Mouse (Mus musculus) heart, postnatal 25 days (tissue): Measurements from ENCODE around the gene Ppm1b. TPM values are rescaled to one million over a fixed set of nuclear protein-coding genes. Genes with fewer than 3 reads are reported as not detected.

Source experiments
- DNase-seq: peaks from one replicate; pipeline ENCODE4 v3.0.0; 2022; ENCODE audit warnings: low spot score
- intact Hi-C: fragments of 180-260 bp; cut with DNase I; formaldehyde crosslinking; loops from one replicate; pipeline ENCODE4 v1.15.1; 2025
- total RNA-seq, 2 experiments: library from RNA; stranded (reverse); gene quantifications; 2 replicates each; pipeline ENCODE4 v1.2.3; 2021

Gene Ppm1b
- total RNA-seq, 2 experiments from 2014 or later = 116 to 119 TPM

DNA sequence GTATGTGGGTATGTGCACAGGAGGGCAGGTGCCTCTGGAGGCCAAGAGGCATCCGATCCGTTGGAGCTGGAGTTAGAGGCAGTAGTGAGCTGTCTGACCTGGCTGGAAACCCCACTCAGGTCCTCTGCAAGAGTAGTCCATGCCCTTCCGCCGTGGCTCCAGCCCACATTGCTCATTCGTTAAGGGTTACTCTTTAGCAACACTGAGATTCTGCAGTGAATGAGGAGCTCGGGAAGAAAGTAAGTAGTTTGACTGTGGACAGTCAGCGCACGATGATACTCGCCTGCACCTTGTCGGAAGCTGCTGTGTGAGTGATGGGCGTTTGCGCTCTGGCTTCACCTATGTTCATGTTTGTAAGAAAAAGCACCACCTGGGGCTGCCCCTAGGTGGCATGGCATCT, 88.6 kb downstream of the Ppm1b start:
- no peak for DNase-seq
- intact Hi-C loops = no loop called here

DNA sequence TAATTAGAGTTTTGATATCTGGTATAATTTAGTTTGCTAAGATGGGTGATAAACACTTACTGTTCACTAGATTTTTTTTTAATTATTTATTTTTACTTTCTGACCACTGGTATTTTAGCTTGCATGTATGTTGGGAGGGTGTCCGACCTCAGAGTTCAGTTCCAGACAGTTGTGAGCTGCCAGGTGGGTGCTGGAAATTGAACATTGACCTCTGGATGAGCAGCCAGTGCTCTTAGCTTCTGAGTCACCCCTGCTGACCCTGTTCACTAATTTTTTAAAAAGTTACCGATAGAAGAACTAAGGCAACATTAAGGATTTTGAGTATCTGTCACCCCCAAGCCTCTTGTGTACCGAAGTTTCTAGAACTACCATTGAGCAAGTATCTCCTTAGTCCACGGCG, 91.8 kb downstream of the Ppm1b start:
- no peak for DNase-seq
- intact Hi-C loops = no loop called here

DNA sequence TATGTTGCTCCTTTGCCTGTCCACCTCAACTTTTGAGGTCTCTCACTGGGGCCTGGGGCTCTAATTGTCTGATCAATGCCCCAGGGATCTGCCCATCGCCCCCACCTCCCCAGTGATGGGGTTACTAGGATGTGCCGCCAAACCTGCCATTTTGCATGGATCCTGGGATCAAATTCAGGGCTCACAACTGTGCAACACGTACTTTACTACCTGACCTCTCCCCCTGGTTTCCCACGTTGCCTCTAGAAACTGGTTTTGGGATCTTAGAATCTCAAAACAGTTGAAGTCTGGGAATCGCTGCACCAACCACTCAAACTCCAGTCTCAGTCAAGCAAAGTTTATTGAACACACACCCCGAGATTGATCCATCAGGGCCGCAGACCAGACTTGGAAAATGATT, 101.7 kb downstream of the Ppm1b start:
- DNase-seq = no peak
- intact Hi-C loops = no loop called here

DNA sequence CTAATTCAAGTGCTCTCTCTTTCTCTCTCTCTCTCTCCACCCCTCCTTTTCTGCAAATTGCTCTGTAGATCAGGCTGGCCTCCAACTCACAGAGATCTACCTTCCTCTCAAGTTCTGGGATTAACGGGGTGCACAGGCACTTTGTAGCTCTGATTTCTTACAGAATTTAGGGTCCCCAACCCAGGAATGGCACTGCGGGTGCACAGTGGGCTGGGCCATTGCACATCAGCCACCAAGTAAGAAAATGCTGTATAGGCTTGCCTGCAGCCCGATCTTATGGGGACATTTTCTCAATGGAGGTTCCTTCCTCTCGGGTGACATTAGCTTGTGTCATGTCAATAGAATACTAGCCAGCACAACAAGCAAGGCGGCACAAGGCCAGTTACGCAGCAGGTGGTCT, 102.6 kb downstream of the Ppm1b start:
- intact Hi-C loops = no loop called here
- no peak for DNase-seq

DNA sequence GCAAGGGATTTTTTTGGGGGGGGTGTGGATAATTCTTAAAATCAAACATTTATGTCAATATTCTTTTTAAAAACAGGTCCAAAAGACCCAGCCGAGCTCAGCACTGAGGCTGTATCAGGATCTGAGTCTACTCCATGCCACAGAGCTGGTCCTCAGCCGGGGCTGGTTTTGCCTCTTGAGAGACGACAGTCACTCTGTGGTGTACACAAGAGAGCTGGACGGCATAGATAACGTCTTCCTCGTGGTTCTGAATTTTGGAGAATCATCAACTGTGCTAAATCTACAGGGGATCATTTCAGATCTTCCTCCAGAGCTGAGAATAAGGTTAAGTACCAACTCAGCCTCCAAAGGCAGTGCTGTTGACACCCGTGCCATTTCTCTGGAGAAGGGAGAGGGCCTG, 107.0 kb downstream of the Ppm1b start:
- DNase-seq = no peak
- intact Hi-C loops = no loop called here

DNA sequence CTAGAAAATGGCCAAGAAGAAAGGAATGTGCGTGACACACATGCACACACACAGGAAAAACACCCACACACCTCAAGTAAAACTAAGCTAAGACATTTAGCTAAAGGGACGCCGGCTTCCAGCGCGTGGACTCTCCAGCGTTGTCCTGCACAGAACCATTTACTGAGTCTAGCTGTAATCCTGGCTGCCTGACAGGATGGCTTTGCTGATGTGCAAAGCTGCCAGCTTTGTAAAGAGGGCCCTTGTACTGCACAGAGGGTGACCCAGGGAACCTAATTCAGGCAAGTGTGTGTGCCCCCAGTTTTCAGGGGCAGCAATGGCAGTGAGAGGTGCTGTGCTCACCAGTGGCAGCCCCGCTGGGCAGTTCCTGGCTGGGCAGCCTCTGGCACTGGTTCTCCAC, 110.8 kb downstream of the Ppm1b start:
- no peak for DNase-seq
- intact Hi-C loops = no loop called here

DNA sequence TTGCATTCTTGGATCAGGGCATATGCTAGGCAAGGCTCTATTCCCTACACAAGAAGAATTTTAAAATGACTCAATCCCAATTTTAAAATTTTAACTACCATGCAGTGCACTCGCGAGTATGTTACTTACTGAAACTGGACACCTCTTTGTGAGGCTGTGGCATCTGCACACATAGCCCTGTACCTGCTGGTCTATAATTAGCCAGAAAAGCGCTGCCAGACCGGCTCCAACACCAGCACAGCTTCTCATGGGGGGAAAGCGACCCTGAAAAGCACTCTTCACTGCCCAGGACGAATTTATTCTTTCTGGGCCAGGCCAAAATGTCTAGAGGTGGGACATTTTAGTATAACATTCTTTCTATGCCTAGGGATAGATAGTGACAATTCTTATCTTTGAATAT, 114.1 kb downstream of the Ppm1b start:
- no peak for DNase-seq
- intact Hi-C loops = no loop called here

DNA sequence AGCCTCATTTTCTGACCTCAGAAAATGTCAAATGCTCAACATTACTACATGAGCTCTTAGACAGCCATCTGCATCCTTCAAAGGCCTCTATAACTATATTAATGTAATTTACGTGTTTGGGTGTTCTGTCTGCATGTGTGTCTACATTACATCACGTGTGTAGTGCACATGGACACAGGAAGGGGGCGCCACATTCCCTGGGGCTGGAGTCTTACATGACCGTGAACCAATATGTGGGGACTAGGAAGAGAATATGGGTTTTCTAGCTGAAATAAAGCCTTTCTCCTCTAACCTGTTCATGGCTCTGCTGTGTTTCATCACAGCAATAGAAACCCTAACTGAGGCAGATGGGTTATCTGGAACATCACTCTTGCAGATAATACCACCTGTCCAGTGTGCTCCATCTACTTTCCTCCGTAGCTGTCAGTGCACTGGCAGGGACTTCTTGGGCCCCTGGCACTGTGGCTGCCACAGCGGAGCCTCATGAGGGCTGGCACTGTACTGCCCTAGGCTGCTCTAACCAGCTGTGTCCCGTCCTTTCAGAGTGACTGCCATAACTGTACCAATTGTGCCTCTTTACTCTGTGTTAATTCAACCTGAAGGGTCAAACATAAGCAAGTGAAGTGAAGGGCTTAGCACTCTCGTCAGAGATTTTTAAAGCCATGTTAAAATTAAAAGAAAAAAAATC, 114.7 kb downstream of the Ppm1b start:
- intact Hi-C loops = no loop called here
- DNase-seq = no peak

DNA sequence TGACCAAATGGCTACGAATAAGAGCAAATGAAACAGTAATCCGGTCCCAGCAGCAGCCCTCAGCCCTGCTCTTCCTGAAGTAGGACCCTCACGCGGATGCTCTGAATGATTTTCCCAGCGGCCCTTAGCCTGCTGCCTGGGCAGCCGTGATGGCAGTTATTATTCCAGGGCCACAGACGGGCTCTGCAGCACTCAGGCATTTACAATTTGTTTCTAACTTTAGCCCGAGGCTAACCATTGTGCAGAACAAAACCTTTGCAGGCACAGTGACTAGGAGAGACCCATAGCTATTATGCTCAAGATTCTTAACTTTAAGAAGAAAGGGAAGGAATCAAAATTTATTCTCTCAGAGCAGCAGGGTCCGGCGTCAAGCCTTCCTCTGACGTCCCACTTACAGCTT, 115.8 kb downstream of the Ppm1b start:
- intact Hi-C loops = no loop called here
- DNase-seq = no peak

DNA sequence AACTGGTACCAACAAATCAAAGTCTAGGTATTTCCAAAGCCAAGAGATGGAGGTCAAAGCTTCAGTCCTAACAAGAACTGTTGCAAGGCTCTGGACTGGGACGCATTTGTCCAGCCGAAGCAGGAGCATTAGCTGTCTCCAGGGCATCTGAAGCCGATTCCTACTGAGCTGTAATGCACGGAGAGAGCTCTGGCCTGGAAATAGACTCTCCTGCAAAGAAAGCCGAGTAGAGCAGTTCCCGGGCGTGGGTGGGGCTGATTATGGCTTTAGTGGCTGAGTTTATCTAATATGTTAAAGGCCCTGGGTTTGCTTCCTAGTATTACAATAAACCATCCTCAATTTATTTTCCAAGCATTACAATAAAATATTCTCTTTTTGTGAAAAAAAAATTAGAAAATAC, 116.7 kb downstream of the Ppm1b start:
- no peak for DNase-seq
- intact Hi-C loops = no loop called here

Other genes with a start within 250 kb of the Ppm1b start
- 100 to 1,000 TPM; 144 to 145 TPM for gene Lrpprc, start 166.0 kb upstream of the Ppm1b start, total RNA-seq
- not detected for gene Slc3a1, start 71.6 kb downstream of the Ppm1b start, total RNA-seq
- 100 to 1,000 TPM; 147 to 152 TPM for gene Prepl, start 133.5 kb downstream of the Ppm1b start, total RNA-seq
- gene Camkmt, start 133.8 kb downstream of the Ppm1b start, total RNA-seq = 1 to 10 TPM; 2.2 to 2.5 TPM